8 mouse cellular contexts compared by ENCODE assay signal in the genomic region with DNA sequence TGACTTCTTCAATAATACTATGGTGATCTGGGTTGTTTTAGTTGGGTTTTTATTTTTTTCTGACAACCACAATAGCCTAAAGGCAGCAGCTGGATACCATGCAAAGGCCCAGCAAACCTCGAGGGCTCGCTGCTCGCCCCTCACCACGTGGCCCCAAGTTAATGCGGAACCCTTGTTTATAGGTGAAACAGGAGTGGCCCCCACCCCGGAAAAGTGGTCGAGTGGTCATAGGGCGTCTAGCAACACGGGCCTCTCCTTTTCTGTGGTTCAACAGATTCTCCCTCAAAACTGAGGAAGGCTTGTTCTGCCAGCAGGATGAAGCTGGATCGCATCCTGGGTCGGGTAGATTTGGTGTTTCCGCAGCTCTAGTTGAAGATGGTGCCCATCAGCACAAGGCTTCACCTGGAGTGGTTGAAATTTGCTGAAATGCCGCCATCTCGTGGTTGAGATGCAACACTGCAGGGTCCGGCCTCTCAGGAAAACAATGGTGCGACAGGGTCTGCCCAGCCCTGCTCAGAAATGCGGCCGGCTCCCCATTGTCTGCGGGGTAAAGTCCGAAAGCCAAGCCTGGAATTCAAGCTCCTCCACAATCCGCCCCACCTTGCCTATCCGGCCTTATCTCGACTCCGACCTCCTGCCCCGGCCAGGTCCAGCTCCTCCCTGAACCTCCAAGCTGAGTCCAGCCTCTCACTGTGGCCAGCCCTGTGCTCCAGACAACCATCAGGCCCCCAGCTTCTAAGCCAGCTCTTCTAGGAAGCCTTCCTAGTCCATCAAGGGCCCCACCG. TPM values are rescaled to one million over a fixed set of nuclear protein-coding genes. Genes with fewer than 3 reads are reported as not detected.
A peak's percentile ranks its signal among the peaks of the same experiment; 100 is the strongest.
DNase-seq lines count a peak whose midpoint lies in the region; ATAC-seq and TF ChIP-seq lines count a peak whose summit lies in the region.

No protein-coding gene starts in this region.

- in situ Hi-C loops in CH12.LX (cut with MboI; ENCODE audit: low pct_ligation_motif_present, low pct_unique_long_range_greater_than_20kb, low sequenced_read_pairs): loop anchor here (5.0 to 25.0 kb wide), 3 partner anchors 152 to 307 kb away; no protein-coding TSS in a partner anchor

- H3K4me2 ChIP-seq in CH12.LX (ENCODE audit: insufficient read depth, low read depth, poor library complexity, severe bottlenecking): peak overlapping the region; percentile 17; the same call in 1 of the 2 replicates
- peak overlapping the region; percentile 59 for H3K4me2 ChIP-seq in forebrain, embryonic 13.5 days
- H3K4me2 ChIP-seq in liver, embryonic 15.5 days: peak overlapping the region; percentile 59
- peak overlapping the region; percentile 58 for H3K4me2 ChIP-seq in neural tube, embryonic 13.5 days

- H3K27me3 ChIP-seq in CH12.LX (replicated peaks): no peaks in the 10 kb centered on the region
- no peaks in the 10 kb centered on the region for H3K27me3 ChIP-seq in forebrain, embryonic 13.5 days
- H3K27me3 ChIP-seq in liver, embryonic 15.5 days: no peaks in the 10 kb centered on the region
- H3K27me3 ChIP-seq in neural tube, embryonic 13.5 days: no peaks in the 10 kb centered on the region

- dilution Hi-C loops in CH12.LX (cut with MboI; ENCODE audit: extremely low pct_ligation_motif_present, extremely low pct_unique_long_range_greater_than_20kb, low sequenced_read_pairs): no loop called here

- no peak overlapping the region for H3K9ac ChIP-seq in CH12.LX (ENCODE audit: insufficient read depth, low read depth)
- peak overlapping the region; percentile 67 for H3K9ac ChIP-seq in forebrain, embryonic 13.5 days
- no peak overlapping the region for H3K9ac ChIP-seq in liver, embryonic 15.5 days
- peak overlapping the region; percentile 74 for H3K9ac ChIP-seq in neural tube, embryonic 13.5 days

- H3K36me3 ChIP-seq in CH12.LX (replicated peaks in 1 of 2; ENCODE audit: control insufficient read depth in 1 of 2, insufficient read depth in 1 of 2, low read length in 1 of 2): no peaks in the 10 kb centered on the region
- no peaks in the 10 kb centered on the region for H3K36me3 ChIP-seq in forebrain, embryonic 13.5 days (ENCODE audit: poor library complexity, severe bottlenecking)
- no peaks in the 10 kb centered on the region for H3K36me3 ChIP-seq in liver, embryonic 15.5 days (replicated peaks)
- H3K36me3 ChIP-seq in neural tube, embryonic 13.5 days: no peaks in the 10 kb centered on the region

- no peak overlapping the region for H3K27ac ChIP-seq in CH12.LX (ENCODE audit: insufficient read depth, low read depth)
- H3K27ac ChIP-seq in forebrain, embryonic 13.5 days: no peak overlapping the region
- no peak overlapping the region for H3K27ac ChIP-seq in liver, embryonic 15.5 days (replicated peaks)
- no peak overlapping the region for H3K27ac ChIP-seq in neural tube, embryonic 13.5 days (replicated peaks)

- intact Hi-C loops in heart, postnatal 10 days (cut with DNase I): loop anchor here (1.0 to 5.0 kb wide), 6 partner anchors 107 to 612 kb away; partner anchors contain the start of genes Gm17482 and Pparg

- ATAC-seq in forebrain, embryonic 13.5 days: peak; percentile 85
- peak; percentile 11; the same call in 1 of the 2 replicates for ATAC-seq in liver, embryonic 15.5 days (ENCODE audit: insufficient read depth)
- ATAC-seq in neural tube, embryonic 13.5 days (ENCODE audit: low read depth): peak; percentile 89

- H3K4me3 ChIP-seq in CH12.LX (replicated peaks in 1 of 3; ENCODE audit: low read depth in 2 of 3, low read length in 2 of 3, poor library complexity in 1 of 3): peak overlapping the region in 1 of 3 experiments; percentile 17
- peak overlapping the region; percentile 30 for H3K4me3 ChIP-seq in forebrain, embryonic 13.5 days
- no peak overlapping the region for H3K4me3 ChIP-seq in liver, embryonic 15.5 days (replicated peaks)
- H3K4me3 ChIP-seq in neural tube, embryonic 13.5 days: peak overlapping the region; percentile 27

- no peak for TF ChIP-seq POLR2A in CH12.LX (IDR thresholded peaks at IDR 0.05; ENCODE audit: low read depth, low read length)

- H3K4me1 ChIP-seq in CH12.LX (ENCODE audit: control insufficient read depth in 1 of 2, insufficient read depth in 2 of 2): peaks cover 4 to 31% of the 10 kb centered on the region in 2 experiments
- H3K4me1 ChIP-seq in forebrain, embryonic 13.5 days: peaks cover 3% of the 10 kb centered on the region; the same call in 1 of the 2 replicates
- H3K4me1 ChIP-seq in liver, embryonic 15.5 days (replicated peaks): peaks cover 26% of the 10 kb centered on the region
- H3K4me1 ChIP-seq in neural tube, embryonic 13.5 days (replicated peaks): peaks cover 7% of the 10 kb centered on the region

- H3K79me2 ChIP-seq in CH12.LX (replicated peaks; ENCODE audit: control insufficient read depth, extremely low read depth, insufficient read depth, poor library complexity, severe bottlenecking): no peaks in the 10 kb centered on the region

- TF ChIP-seq CTCF in CH12.LX (conservative IDR thresholded peaks at IDR 0.05 in 1 of 2, IDR thresholded peaks at IDR 0.05 in 1 of 2; ENCODE audit: low read depth in 2 of 2, low read length in 2 of 2): peak; percentile 85 to 93

- no peaks in the 10 kb centered on the region for H3K9me3 ChIP-seq in CH12.LX (replicated peaks; ENCODE audit: low read length)
- H3K9me3 ChIP-seq in forebrain, embryonic 13.5 days (replicated peaks): no peaks in the 10 kb centered on the region
- H3K9me3 ChIP-seq in liver, embryonic 15.5 days (replicated peaks): no peaks in the 10 kb centered on the region
- no peaks in the 10 kb centered on the region for H3K9me3 ChIP-seq in neural tube, embryonic 13.5 days

- no peak for TF ChIP-seq EP300 in CH12.LX (IDR thresholded peaks at IDR 0.05; ENCODE audit: low read length)

- peak; percentile 81 for DNase-seq in CH12.LX (ENCODE audit: extremely low read depth)
- peak; percentile 59 for DNase-seq in c-Kit-positive CD71-positive TER-119-negative erythroid progenitor cells, embryonic 14.5 days (ENCODE audit: low read depth)
- DNase-seq in heart, postnatal 10 days: peak; percentile 90 to 91
- DNase-seq in kidney, postnatal 4 days: peak; percentile 85 to 86
- DNase-seq in telencephalon, adult 2 months (ENCODE audit: low read depth, low spot score): peak; percentile 42

- 19% methylated on average over 26 of the region's 26 CpGs for WGBS in forebrain, embryonic 13.5 days
- 16% methylated on average over 26 of the region's 26 CpGs for WGBS in liver, embryonic 15.5 days (ENCODE audit: insufficient replicate concordance)
- 22% methylated on average over 26 of the region's 26 CpGs for WGBS in neural tube, embryonic 13.5 days

- TF ChIP-seq RAD21 in CH12.LX (IDR thresholded peaks at IDR 0.05; ENCODE audit: low read depth, low read length): peak; percentile 97

TF ChIP-seq in CH12.LX, 34 proteins besides CTCF, POLR2A, EP300 and RAD21 (continues in another document):
- TF ChIP-seq PAX5 (IDR thresholded peaks at IDR 0.05; ENCODE audit: low read length) (no peak), MEF2A (IDR thresholded peaks at IDR 0.05; ENCODE audit: borderline replicate concordance, low read depth, low read length) (peak; percentile 43; the same call in 1 of the 2 replicates), GABPA (IDR thresholded peaks at IDR 0.05; ENCODE audit: insufficient replicate concordance, low read depth, low read length) (no peak), ZMIZ1 (IDR thresholded peaks at IDR 0.05; ENCODE audit: low read depth, low read length) (no peak), CHD2 (IDR thresholded peaks at IDR 0.05; ENCODE audit: low read length) (no peak), ZKSCAN1 (IDR thresholded peaks at IDR 0.05; ENCODE audit: borderline replicate concordance, low read depth, low read length) (no peak), NRF1 (IDR thresholded peaks at IDR 0.05; ENCODE audit: low read depth, low read length) (0 out of 2 replicates have a peak, but pooled peaks have one; percentile 35), USF2 (conservative IDR thresholded peaks at IDR 0.05; ENCODE audit: low read depth, low read length) (no peak), ELF1 (IDR thresholded peaks at IDR 0.05; ENCODE audit: low read depth, low read length) (no peak), SMC3 (IDR thresholded peaks at IDR 0.05; ENCODE audit: low read depth, low read length) (peak; percentile 98), MAZ (IDR thresholded peaks at IDR 0.05; ENCODE audit: low read depth, low read length) (peak; percentile 68; the same call in 1 of the 2 replicates), JUND (conservative IDR thresholded peaks at IDR 0.05; ENCODE audit: low read depth, low read length) (no peak), HCFC1 (IDR thresholded peaks at IDR 0.05; ENCODE audit: low read depth, low read length) (no peak), CHD1 (IDR thresholded peaks at IDR 0.05; ENCODE audit: low read depth, low read length) (no peak), MXI1 (IDR thresholded peaks at IDR 0.05; ENCODE audit: low read depth, low read length) (no peak), MYC (IDR thresholded peaks at IDR 0.05; ENCODE audit: low read depth, low read length) (peak; percentile 69; the same call in 1 of the 2 replicates), UBTF (IDR thresholded peaks at IDR 0.05; ENCODE audit: low read depth, low read length) (no peak), SIN3A (IDR thresholded peaks at IDR 0.05; ENCODE audit: low read length) (0 out of 2 replicates have a peak, but pooled peaks have one; percentile 44), USF1 (IDR thresholded peaks at IDR 0.05; ENCODE audit: low read depth, low read length) (no peak), BHLHE40 (IDR thresholded peaks at IDR 0.05; ENCODE audit: low read depth, low read length) (no peak), KAT2A (IDR thresholded peaks at IDR 0.05; ENCODE audit: insufficient replicate concordance, low read length) (no peak)

RNA-seq across cellular contexts. Expression of gene Tsen2, which starts 5.6 kb away (rescaled TPM):
- total RNA-seq in CH12.LX (2012; rRNA removed) (17.2 and 18.4 TPM in 2 replicates), CH12.LX (2014; rRNA removed) (18.2 and 20.4 TPM in 2 replicates)
- polyA plus RNA-seq in CH12.LX (2012; ENCODE audit: insufficient read length, low read depth): 30.1 and 33.8 TPM in 2 replicates
- 35.0 and 36.9 TPM in 2 replicates for polyA plus RNA-seq in forebrain, embryonic 13.5 days (2015; fragmentation: Nextera tagmentation; extraction: Ambion mirVana)
- total RNA-seq in heart, postnatal 10 days (2021): 10 to 100 TPM in 1 of 2 experiments, 1 to 10 TPM in 1; 8.2 to 11.5 TPM
- 9.4 and 10.4 TPM in 2 replicates for polyA plus RNA-seq in liver, embryonic 15.5 days (2015; fragmentation: Nextera tagmentation; extraction: Ambion mirVana)
- polyA plus RNA-seq in neural tube, embryonic 13.5 days (2015; fragmentation: Nextera tagmentation; extraction: Ambion mirVana): 31.7 and 32.3 TPM in 2 replicates

RNA-seq across cellular contexts. Expression of gene Mkrn2os, which starts 53.5 kb away (rescaled TPM):
- total RNA-seq in CH12.LX (2012; rRNA removed) (not detected in 2 replicates), CH12.LX (2014; rRNA removed) (not detected in 2 replicates)
- not detected in 2 replicates for polyA plus RNA-seq in CH12.LX (2012; ENCODE audit: insufficient read length, low read depth)
- 0.30 and 0.39 TPM in 2 replicates for polyA plus RNA-seq in forebrain, embryonic 13.5 days (2015; fragmentation: Nextera tagmentation; extraction: Ambion mirVana)
- under 1 TPM in 1 of 2 experiments, not detected in 1; 0.17 TPM for total RNA-seq in heart, postnatal 10 days (2021)
- 8.3 and 11.3 TPM in 2 replicates for polyA plus RNA-seq in liver, embryonic 15.5 days (2015; fragmentation: Nextera tagmentation; extraction: Ambion mirVana)
- polyA plus RNA-seq in neural tube, embryonic 13.5 days (2015; fragmentation: Nextera tagmentation; extraction: Ambion mirVana): 0.35 and 0.77 TPM in 2 replicates

Comparison
In these comparisons a context has a peak if more than half of its experiments do, and no peak if none do; other contexts are left out.
1. H3K9ac ChIP-seq: peak in forebrain, embryonic 13.5 days (single experiment) and neural tube, embryonic 13.5 days (single experiment); none in CH12.LX (single experiment) and liver, embryonic 15.5 days (single experiment).
2. ATAC-seq: peak in every context shown above with its lines; median percentile 89 in neural tube, embryonic 13.5 days; 85 in forebrain, embryonic 13.5 days; 11 in liver, embryonic 15.5 days.
3. Peak in every context shown above with its lines, with median percentiles within 50 percentile points of each other: DNase-seq and H3K4me2 ChIP-seq.